Mouse (Mus musculus) olfactory bulb, adult 2 months (tissue): ENCODE data around the gene Msln. TPM values are rescaled to one million over a fixed set of nuclear protein-coding genes. Genes with fewer than 3 reads are reported as not detected.

Experiments
- H3K27ac ChIP-seq: fragments of 200-500 bp; 2 replicates; pipeline ENCODE4 v1.5.1; 2012; ENCODE audit warnings: low read depth, low read length; ENCODE audit not compliant: insufficient read depth
- H3K4me1 ChIP-seq: fragments of 200-500 bp; 2 replicates; pipeline ENCODE4 v1.6.1; 2012; ENCODE audit warnings: low read length; ENCODE audit not compliant: control insufficient read depth, insufficient read depth
- H3K4me3 ChIP-seq: fragments of 200-500 bp; 2 replicates; pipeline ENCODE4 v1.5.1; 2012; ENCODE audit warnings: mild to moderate bottlenecking, low read depth, low read length, moderate library complexity; ENCODE audit not compliant: insufficient read depth
- CTCF ChIP-seq: fragments of 200-500 bp; IDR thresholded peaks from 2 replicates; pipeline ENCODE4 v1.5.1; 2012; ENCODE audit warnings: low read depth, mild to moderate bottlenecking, low read length, moderate library complexity; ENCODE audit not compliant: insufficient read depth
- POLR2A ChIP-seq: fragments of 200-500 bp; IDR thresholded peaks from 2 replicates; pipeline ENCODE4 v1.6.1; 2012; ENCODE audit warnings: mild to moderate bottlenecking, low read depth, low read length, moderate library complexity; ENCODE audit not compliant: insufficient read depth
- WGBS: fragments of 180-500 bp; shearing (Covaris S2); methylation state at CpG from one replicate; pipeline ENCODE4 v1.1.7; 2018; 5-methylcytosine and 5-hydroxymethylcytosine counted together
- polyA plus RNA-seq: library from polyadenylated mRNA; stranded (reverse); fragments of >200 nt; gene quantifications from 2 replicates; pipeline ENCODE4 v1.2.4, GENCODE M21; 2012; ENCODE audit warnings: low replicate concordance; ENCODE audit not compliant: missing spikeins, insufficient read depth, insufficient read length

Msln gene
- not detected in 2 replicates for polyA plus RNA-seq

- Histone ChIP-seq H3K27ac (no peak within 1 kb of the TSS), H3K4me1 (peaks cover 6% of the 10 kb centered on the region), H3K4me3 (no peak within 1 kb of the TSS)
- WGBS: 83% methylated on average over 9 of the region's 9 CpGs
- TF ChIP-seq CTCF (no peak), POLR2A (no peak)
These were observed at the start of gene Msln for GRCm38 (mm10) chr17:25754241-25754640. Gene Msln, minus strand, starts transcription at chr17:25754378.

- Histone ChIP-seq H3K4me1 (peaks cover 17% of the 10 kb centered on the region), H3K27ac (peak overlapping the region; percentile 99), H3K4me3 (peak overlapping the region; percentile 34)
- no peak for TF ChIP-seq CTCF
- TF ChIP-seq POLR2A: no peak
- 6% methylated on average over 10 of the region's 10 CpGs for WGBS
These were observed 48.8 kb upstream of the Msln start for GRCm38 (mm10) chr17:25802825-25803517.

GRCm38 (mm10) chr17:25801029-25801428 is 46.9 kb upstream of the Msln start:
- H3K27ac ChIP-seq: no peak overlapping the region
- H3K4me3 ChIP-seq: no peak overlapping the region
- peaks cover 22% of the 10 kb centered on the region for H3K4me1 ChIP-seq
- 6% methylated on average over 6 of the region's 6 CpGs for WGBS
- TF ChIP-seq POLR2A (no peak), CTCF (no peak)

- Histone ChIP-seq H3K27ac (peak within 1 kb of the TSS; percentile 73), H3K4me1 (peaks cover 31% of the 10 kb centered on the region), H3K4me3 (peak within 1 kb of the TSS; percentile 54)
- TF ChIP-seq CTCF (no peak), POLR2A (no peak)
- under 1% methylated on average over 35 of the region's 35 CpGs for WGBS
These were observed 42.8 kb upstream of the Msln start, which contains the start of gene Metrn for GRCm38 (mm10) chr17:25796951-25797369. Gene Metrn, minus strand, starts transcription at chr17:25797136.

- 15% methylated on average over 37 of the region's 37 CpGs for WGBS
- Histone ChIP-seq H3K4me3 (peak overlapping the region; percentile 54), H3K27ac (peak overlapping the region; percentile 73), H3K4me1 (peaks cover 35% of the 10 kb centered on the region)
- TF ChIP-seq POLR2A: no peak
- no peak for TF ChIP-seq CTCF
These were observed 42.1 kb upstream of the Msln start for GRCm38 (mm10) chr17:25796211-25796771.

- TF ChIP-seq POLR2A: no peak
- no peak for TF ChIP-seq CTCF
- Histone ChIP-seq H3K4me3 (peak within 1 kb of the TSS; percentile 54), H3K27ac (peak within 1 kb of the TSS; percentile 73), H3K4me1 (peaks cover 39% of the 10 kb centered on the region)
- 40% methylated on average over 6 of the region's 6 CpGs for WGBS
These were observed 41.5 kb upstream of the Msln start, which contains the start of gene AC134908.4 for GRCm38 (mm10) chr17:25795609-25796092. Gene AC134908.4, minus strand, starts transcription at chr17:25795659.

- 52% methylated on average over 17 of the region's 17 CpGs for WGBS
- Histone ChIP-seq H3K27ac (peak overlapping the region; percentile 70), H3K4me3 (peak overlapping the region; percentile 17), H3K4me1 (peaks cover 41% of the 10 kb centered on the region)
- TF ChIP-seq POLR2A (no peak), CTCF (no peak)
These were observed 40.8 kb upstream of the Msln start for GRCm38 (mm10) chr17:25794998-25795397.

- no peak for TF ChIP-seq POLR2A
- no peak for TF ChIP-seq CTCF
- Histone ChIP-seq H3K27ac (no peak overlapping the region), H3K4me3 (no peak overlapping the region), H3K4me1 (peaks cover 41% of the 10 kb centered on the region)
- WGBS: 20% methylated on average over 13 of the region's 13 CpGs
These were observed 40.0 kb upstream of the Msln start for GRCm38 (mm10) chr17:25794197-25794596.

GRCm38 (mm10) chr17:25792615-25793014 is 38.4 kb upstream of the Msln start, which contains the start of gene Fam173a:
Gene Fam173a, minus strand, starts transcription at chr17:25792901.
- peak within 1 kb of the TSS; percentile 84 for H3K4me3 ChIP-seq
- no peak for TF ChIP-seq CTCF
- no peak for TF ChIP-seq POLR2A
- peak within 1 kb of the TSS; percentile 98 for H3K27ac ChIP-seq
- H3K4me1 ChIP-seq: peaks cover 41% of the 10 kb centered on the region
- under 1% methylated on average over 14 of the region's 14 CpGs for WGBS
